ENCODE assay signal across 15 mouse cellular contexts in the genomic region with DNA sequence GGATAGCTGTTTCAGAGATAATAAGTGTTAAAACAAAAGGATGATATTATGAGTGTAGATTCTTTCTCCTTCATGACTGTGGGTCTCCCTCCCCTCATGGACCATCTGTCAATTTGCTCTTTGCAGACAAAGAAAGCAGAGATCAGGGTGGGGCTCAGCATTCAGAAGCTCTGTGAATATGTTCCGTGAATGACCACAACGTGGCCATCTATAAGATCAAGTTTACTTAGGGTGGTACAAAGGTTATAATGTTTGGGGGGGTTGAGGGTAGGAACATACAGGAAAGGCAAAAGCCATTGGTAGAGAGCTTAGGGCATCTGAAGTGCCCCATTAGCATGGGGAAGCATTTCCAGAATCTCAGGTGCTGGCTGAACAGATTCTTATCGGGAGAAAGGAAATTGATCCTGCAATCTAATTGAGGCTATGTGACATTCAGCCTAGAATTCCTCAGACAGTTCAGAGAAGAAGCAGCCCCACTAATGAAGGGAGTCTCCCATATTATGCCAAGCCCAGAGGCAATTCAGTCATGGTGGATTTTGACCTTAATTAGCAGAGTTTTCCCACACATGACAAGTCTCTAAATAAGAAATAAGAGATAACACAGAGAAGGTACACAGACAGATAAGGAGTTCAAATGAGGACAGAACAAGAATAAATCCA. TPM values are rescaled to one million over a fixed set of nuclear protein-coding genes. Genes with fewer than 3 reads are reported as not detected.
"Had no signal": no experiment of that assay in that cellular context is flagged by ENCODE, and none has a peak within 500 bp of the region (broad histone marks: within the 10 kb centered on the region; RNA-seq: fewer than 3 reads in every experiment).

No protein-coding gene starts in this region.

- H3K4me2 ChIP-seq: limb, embryonic 13.5 days had no signal

- H3K27me3 ChIP-seq: limb, embryonic 13.5 days had no signal

- H3K4me3 ChIP-seq: limb, embryonic 13.5 days had no signal

- H3K4me1 ChIP-seq: limb, embryonic 13.5 days had no signal

- H3K27ac ChIP-seq: limb, embryonic 13.5 days; liver, embryonic 14.5 days had no signal

- DNase-seq: kidney, adult 18-20 months; kidney, postnatal 10 days; kidney, postnatal 4 days; left cerebral cortex, postnatal 4 days; lung, adult 18-20 months; right cerebral cortex, postnatal 4 days; spleen, adult 18-20 months; thymus, adult 18-20 months; thymus, postnatal 14 days had no signal

- H3K9ac ChIP-seq: limb, embryonic 13.5 days; liver, embryonic 14.5 days had no signal

- H3K36me3 ChIP-seq: limb, embryonic 13.5 days had no signal

- H3K9me3 ChIP-seq: limb, embryonic 13.5 days had no signal

RNA-seq across cellular contexts. Expression of a gene that starts 45.3 kb away (rescaled TPM):
- total RNA-seq: liver, adult 2 months; megakaryocyte-erythroid progenitor cell, adult 5-6 weeks had no signal
- polyA plus RNA-seq: kidney, embryonic 14.5 days; liver, adult 2 months; urinary bladder, adult 2 months had no signal
